Mouse (Mus musculus) lung, postnatal 25 days (tissue): ENCODE results near the gene Psmd8.

Experiments used
- DNase-seq: peaks from one replicate; pipeline ENCODE4 v3.0.0; 2022; ENCODE audit warnings: low spot score

Gene Psmd8

DNA sequence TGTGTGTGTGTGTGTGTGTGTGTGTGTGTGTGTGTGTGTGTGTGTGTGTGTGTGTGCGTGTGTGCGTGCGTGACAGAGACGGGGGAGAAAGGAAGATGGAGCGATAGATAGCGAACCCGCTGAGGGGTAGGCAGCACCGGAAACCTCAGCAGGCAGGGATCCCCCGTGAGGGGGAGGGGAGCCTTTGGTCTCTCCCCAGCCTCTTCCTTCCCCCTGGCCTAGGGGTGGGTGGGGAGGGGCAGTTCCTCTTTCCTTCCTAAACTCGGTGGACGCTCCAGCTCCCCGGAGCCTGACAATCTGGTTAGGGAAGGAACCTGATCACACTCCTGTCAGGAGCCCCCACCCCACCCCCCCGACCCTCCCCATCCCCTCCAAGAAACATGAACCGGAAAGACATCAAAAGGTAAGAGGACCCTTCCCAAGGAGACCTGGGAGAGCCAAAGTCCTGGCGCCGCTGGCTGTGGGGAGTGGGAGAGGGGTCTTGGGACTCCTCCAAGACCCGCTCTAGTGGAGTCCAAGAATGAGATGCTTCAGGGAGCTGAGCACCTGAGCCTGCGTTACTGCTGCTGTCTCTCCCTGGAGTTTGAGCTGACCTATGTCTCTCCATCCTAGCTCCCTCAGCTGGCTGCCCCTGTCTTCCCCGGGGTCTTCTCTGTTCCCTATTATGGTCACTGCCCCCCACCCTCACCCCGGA is 45.7 kb downstream of the Psmd8 start, which contains the start of gene Rasgrp4:
Rasgrp4 (plus strand) TSS at position 159 of the 694 bp plus-strand sequence.
- DNase-seq, result peak; percentile 44

DNA sequence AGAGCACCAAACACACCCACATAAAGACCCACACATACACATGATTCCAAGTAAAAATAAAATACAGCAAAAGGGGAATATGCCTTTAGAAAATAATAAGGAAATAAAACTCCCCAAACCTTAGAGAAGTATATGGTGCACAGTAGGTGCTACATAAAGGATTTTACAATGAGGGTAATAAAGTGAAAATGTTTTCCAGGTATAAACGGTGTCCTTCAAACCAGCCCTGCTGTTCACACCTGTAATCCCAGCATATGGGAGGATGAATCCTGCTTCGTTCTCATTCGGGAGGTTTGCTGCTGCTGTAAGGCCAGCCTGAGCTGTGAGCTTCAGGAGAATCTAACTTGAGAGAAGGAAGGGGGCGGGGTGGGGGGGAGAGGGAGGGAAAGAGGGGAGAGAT is 46.3 kb downstream of the Psmd8 start:
- no peak for DNase-seq

DNA sequence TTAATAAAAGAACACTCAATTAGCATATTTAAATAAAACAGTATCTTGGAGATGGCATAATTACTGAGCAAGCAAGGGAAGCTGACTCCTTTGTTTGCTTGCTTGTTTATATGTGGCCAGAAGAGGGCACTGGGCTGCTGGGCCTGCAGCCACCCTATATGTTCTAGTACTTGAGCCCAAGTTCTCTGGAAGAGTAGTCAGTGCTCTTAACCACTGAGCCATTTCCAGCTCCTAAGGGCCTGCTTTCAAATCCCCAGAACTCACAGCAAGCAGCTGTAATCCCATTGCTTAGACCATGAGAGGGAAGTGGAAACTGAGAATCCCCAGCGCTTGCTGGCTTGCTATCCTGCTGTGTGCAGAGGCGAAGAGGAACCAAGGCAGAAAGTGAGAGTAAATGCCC is 51.8 kb downstream of the Psmd8 start:
- DNase-seq, result no peak

DNA sequence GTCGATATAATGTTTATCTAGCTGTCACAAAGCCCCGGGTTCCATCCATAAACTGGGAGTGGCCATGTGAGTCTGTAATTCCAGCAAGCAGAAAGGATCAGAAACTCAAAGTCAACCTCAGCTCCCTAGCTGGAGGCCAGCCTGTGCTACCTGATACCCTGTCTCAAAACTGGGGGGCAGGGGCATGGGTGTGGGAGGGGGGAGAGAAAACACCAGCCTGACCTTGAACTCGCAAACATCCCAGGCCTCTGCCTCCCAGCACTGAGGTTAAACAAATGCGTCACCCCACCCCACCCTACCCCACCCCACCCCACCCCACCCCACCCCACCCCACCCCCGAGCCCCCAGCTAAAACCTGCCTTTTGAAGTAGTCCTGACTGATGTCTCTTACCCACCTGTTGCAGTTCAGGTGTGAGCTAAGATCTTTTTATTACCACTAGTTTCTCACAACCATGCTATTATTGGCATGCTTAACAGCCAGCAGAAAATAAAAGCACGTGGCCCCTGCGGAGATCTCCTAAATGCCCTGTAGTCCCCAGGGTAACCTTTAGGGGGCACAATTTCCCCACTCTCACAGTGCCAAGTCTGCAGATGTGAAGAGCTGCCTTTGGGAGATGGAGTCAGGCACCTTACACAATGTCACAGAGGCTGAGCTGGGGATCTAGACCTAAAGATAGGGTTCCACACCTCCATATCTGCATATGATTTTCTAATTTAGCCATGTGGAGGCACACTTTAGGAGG is 54.2 kb downstream of the Psmd8 start:
- DNase-seq, result peak; percentile 80

DNA sequence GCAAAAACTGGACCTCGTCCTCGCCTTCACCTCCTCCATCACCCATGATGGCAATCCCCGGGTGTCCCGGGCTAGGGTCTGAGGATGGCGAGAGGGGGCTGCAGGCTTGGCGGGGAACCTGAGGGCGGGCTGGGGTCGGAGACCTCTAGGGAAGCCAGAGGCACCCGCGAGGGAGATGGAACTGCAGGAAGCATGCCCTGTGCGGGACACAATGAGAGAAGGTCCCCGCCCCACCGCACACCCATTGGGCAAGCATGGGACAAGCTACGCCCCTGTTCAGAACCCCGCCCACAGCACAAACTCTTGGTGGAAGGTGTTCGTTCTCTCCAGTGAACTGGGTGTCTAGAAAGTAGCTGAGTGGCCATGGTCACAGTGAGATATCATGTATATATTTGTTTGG is 55.5 kb downstream of the Psmd8 start, which contains the start of gene Ryr1:
Ryr1 (minus strand) TSS at position 210 of the 400 bp plus-strand sequence.
- DNase-seq, result peak; percentile 66
